Mouse (Mus musculus): ENCODE data around the gene Ptgis.

The Ptgis gene

GRCm38 (mm10) chr2:167150135-167150534 lies 90.3 kb downstream of the Ptgis start:
- DNase-seq = no peak

GRCm38 (mm10) chr2:167149035-167149434 lies 91.4 kb downstream of the Ptgis start:
- no peak for DNase-seq

- no peak for DNase-seq
Measured at GRCm38 (mm10) chr2:167147708-167148107, 92.7 kb downstream of the Ptgis start.

- peak; percentile 74 to 78 for DNase-seq
Measured at GRCm38 (mm10) chr2:167145904-167146303, 94.5 kb downstream of the Ptgis start.

- no peak for DNase-seq
Measured at GRCm38 (mm10) chr2:167144439-167145307, 95.7 kb downstream of the Ptgis start.

- no peak for DNase-seq
Measured at GRCm38 (mm10) chr2:167143914-167144313, 96.5 kb downstream of the Ptgis start.

- no peak for DNase-seq
Measured at GRCm38 (mm10) chr2:167142282-167142681, 98.1 kb downstream of the Ptgis start.

- no peak for DNase-seq
Measured at GRCm38 (mm10) chr2:167141810-167142209, 98.6 kb downstream of the Ptgis start.
